Mouse (Mus musculus) layer of hippocampus, postnatal 14 days (tissue): ENCODE results near the gene Slc22a15. TPM values are rescaled to one million over a fixed set of nuclear protein-coding genes. Genes with fewer than 3 reads are reported as not detected.

Experiments
- DNase-seq, 2 experiments: peaks; one replicate each; pipeline ENCODE4 v3.0.0; 2021 to 2022; ENCODE audit warnings: low spot score in 2 of 2, mixed read lengths in 1 of 2
- total RNA-seq, 2 experiments: library from RNA; stranded (reverse); gene quantifications; 2 replicates each; pipeline ENCODE4 v1.2.3; 2021

Slc22a15 gene
- total RNA-seq, 2 experiments from 2014 or later: 10.6 to 12.3 TPM

GRCm38 (mm10) chr3:101873061-101873675 is 51.1 kb downstream of the Slc22a15 start:
- no peak for DNase-seq

- DNase-seq: no peak
These were observed 52.3 kb downstream of the Slc22a15 start for GRCm38 (mm10) chr3:101871951-101872350.

- no peak for DNase-seq
These were observed 57.2 kb downstream of the Slc22a15 start for GRCm38 (mm10) chr3:101867001-101867421.

- DNase-seq: no peak
These were observed 62.4 kb downstream of the Slc22a15 start for GRCm38 (mm10) chr3:101861856-101862255.

- no peak for DNase-seq
These were observed 64.1 kb downstream of the Slc22a15 start for GRCm38 (mm10) chr3:101860151-101860550.

- DNase-seq: no peak
These were observed 64.5 kb downstream of the Slc22a15 start for GRCm38 (mm10) chr3:101859740-101860139.

- no peak for DNase-seq
These were observed 70.2 kb downstream of the Slc22a15 start for GRCm38 (mm10) chr3:101854075-101854474.

- DNase-seq: no peak
These were observed 72.9 kb downstream of the Slc22a15 start for GRCm38 (mm10) chr3:101851363-101851762.

- DNase-seq: no peak
These were observed 75.4 kb downstream of the Slc22a15 start, which contains the start of gene Mab21l3 for GRCm38 (mm10) chr3:101848816-101849215. Mab21l3 (minus strand) TSS chr3:101848959.

- no peak for DNase-seq
These were observed 78.2 kb downstream of the Slc22a15 start for GRCm38 (mm10) chr3:101846096-101846495.

GRCm38 (mm10) chr3:101842372-101843094 is 81.7 kb downstream of the Slc22a15 start:
- no peak for DNase-seq

GRCm38 (mm10) chr3:101839327-101839726 is 84.9 kb downstream of the Slc22a15 start:
- no peak for DNase-seq

- no peak for DNase-seq
These were observed 87.3 kb downstream of the Slc22a15 start for GRCm38 (mm10) chr3:101836971-101837370.

- no peak for DNase-seq
These were observed 87.7 kb downstream of the Slc22a15 start for GRCm38 (mm10) chr3:101836532-101836931.

- DNase-seq: peak in 1 of 2 experiments; percentile 31
These were observed 88.2 kb downstream of the Slc22a15 start for GRCm38 (mm10) chr3:101836045-101836444.

GRCm38 (mm10) chr3:101831189-101831858 is 92.9 kb downstream of the Slc22a15 start:
- DNase-seq: no peak

GRCm38 (mm10) chr3:101829881-101830616 is 94.2 kb downstream of the Slc22a15 start:
- DNase-seq: no peak

GRCm38 (mm10) chr3:101828595-101828994 is 95.7 kb downstream of the Slc22a15 start:
- DNase-seq: no peak

GRCm38 (mm10) chr3:101827220-101827715 is 97.0 kb downstream of the Slc22a15 start:
- DNase-seq: no peak

GRCm38 (mm10) chr3:101824338-101824737 is 99.9 kb downstream of the Slc22a15 start:
- no peak for DNase-seq

GRCm38 (mm10) chr3:101822052-101822451 is 102.2 kb downstream of the Slc22a15 start:
- no peak for DNase-seq
